2 mouse cellular contexts compared by ENCODE assay signal in genomic region chr11:101031470-101031869, GRCm38 (mm10).
TF ChIP-seq lines count a peak whose summit lies in the region.

No protein-coding gene starts in this region.

TF ChIP-seq in CH12.LX, 34 proteins besides CTCF, POLR2A, EP300 and RAD21:
- peak; percentile 71; the same call in 1 of the 2 replicates for TF ChIP-seq MAFK (IDR thresholded peaks at IDR 0.05; ENCODE audit: insufficient replicate concordance, low read length)
- TF ChIP-seq ZNF384 (IDR thresholded peaks at IDR 0.05; ENCODE audit: low read depth, low read length), result no peak

TF ChIP-seq in ES-E14, 5 proteins besides CTCF, POLR2A, EP300 and RAD21:
- no peak for TF ChIP-seq CHD2 (IDR thresholded peaks at IDR 0.05; ENCODE audit: low read depth, low read length)
- peak; percentile 69; the same call in 1 of the 2 replicates for TF ChIP-seq MAFK (IDR thresholded peaks at IDR 0.05; ENCODE audit: insufficient read depth, low read depth, low read length)
